Mouse (Mus musculus) T-helper 17 cell (primary cell): ENCODE measurements around the gene Dpp6.

Source experiments
- in situ Hi-C, 2 experiments: fragments of 300-600 bp; cut with MboI, MseI; formaldehyde crosslinking; loops; 1 replicate in 1 of 2; 2 replicates in 1 of 2; pipeline ENCODE4 v1.15.1; 2025; ENCODE audit warnings: high pct_unique_total_duplicates in 2 of 2

Dpp6 gene

DNA sequence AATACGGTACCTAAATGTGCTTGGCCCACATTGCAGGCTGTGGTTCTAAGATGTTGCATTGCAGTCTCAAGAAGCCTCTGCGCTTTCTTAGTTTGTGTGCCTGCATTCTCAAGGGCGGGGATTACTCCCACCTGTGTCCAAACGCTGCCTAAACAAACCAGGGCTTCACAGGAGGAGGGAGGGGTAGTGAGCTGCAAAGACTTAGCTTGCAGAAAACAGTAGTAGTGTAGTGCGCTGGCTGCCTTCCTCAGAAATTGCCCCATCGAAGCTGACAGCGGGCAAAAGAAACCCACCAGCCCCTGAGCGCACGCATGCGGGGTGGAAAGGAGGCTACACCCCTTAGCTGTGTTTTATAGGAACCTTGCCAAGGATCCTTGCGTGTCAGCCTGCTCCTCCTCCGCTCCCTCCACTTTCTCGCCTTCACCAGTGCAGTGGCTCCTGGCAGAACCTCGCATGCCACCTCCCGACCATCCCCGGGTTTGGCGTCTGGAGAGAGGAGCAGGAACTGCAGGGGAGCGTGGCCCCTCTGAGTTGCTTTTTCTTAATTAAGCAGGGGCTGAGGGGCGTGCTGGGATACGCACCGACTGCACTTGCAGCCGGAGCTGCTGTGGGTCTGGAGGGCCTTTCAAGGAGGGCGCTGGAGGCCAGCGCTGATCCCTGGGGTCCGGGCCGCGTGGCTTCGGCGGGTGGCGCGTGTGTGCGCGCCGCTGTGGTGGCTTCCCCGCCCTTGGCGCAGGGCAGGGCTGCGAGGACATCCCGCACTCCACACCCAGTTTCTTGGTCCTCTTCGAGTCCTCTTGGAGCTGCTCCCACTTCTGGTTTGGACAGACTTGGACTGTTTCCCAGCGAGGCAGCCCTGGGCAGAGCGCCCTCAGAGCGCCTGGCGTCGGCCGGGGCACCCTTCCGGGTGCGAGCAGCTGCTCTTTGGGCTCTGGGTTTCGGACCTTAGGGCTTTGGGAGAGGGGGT lies at the start of gene Dpp6:
Dpp6 (plus strand) TSS at position 229 of the 967 bp plus-strand sequence.
- in situ Hi-C loops, result no loop called here

DNA sequence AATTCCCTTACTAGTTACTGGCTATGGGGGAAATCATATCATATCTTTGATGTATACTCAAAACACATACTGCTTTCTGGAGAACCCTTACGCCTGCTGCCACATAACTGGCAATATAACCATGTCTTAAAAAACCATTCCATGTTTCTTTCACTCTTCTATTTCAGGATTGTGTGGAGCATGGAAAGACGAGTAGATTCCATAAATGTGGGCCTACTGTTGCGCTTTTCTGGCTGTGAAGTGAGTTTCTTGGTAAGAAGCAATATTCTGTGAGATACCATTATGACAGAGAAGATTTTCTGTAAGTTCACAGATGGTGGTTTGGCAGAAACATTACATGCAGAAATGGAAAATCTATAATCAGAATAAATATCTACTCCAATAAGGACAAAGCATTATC lies 33.0 kb upstream of the Dpp6 start:
- in situ Hi-C loops, result no loop called here

DNA sequence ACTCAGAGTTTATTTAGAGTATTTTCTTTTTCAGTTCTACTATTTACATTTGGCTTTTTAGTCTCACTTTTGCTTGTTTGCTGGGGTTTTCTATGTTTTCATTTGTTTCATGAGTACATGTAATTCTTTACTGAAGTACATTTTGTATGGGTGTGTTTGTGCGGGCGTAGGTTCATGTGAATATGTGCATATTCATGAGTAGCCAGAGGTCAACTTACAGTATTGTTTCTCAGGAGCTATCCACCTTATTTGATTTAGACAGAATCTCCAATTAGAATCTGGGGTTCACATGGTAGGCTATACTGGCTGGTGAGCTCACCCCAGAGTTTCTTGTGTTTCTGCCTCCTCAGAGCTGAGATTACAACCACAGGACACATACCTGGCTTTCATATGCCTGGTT lies 21.5 kb upstream of the Dpp6 start:
- in situ Hi-C loops, result no loop called here

DNA sequence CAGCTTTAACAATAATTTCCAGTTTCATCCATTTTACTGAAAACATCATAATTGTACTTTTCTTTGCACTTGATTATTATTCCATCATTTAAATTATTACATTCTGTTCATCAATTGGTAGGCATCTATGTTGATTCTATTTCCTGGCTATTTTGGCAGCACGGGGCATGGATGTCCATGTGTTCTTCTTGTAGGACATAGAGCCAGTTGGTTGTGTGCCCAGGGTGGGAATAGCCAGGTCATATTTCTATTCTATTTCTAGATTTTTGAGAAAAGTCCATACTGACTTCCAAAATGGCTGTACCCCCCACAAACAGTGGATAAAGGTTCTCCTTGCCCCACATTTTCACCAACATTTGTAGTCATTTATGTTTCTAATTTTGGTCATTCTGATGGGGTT lies 19.0 kb downstream of the Dpp6 start:
- in situ Hi-C loops, result no loop called here

DNA sequence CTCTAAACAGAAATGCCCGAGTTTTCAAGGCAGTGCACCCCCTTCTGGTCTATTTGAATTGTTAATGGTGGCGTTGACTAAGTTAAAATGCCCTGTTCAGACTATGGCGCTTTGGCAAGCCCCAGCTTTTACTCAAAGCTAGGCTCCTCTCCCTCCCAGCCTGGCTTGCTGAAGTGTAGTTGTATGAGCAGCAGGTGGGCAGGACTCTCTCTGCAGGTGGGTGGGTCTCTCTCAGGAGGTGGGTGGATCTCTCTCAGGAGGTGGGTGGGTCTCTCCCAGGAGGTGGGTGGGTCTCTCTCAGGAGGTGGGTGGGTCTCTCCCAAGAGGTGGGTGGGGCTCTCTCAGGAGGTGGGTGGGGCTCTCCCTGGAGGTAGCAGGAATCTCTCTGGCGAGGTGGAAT lies 24.1 kb downstream of the Dpp6 start:
- in situ Hi-C loops, result no loop called here

DNA sequence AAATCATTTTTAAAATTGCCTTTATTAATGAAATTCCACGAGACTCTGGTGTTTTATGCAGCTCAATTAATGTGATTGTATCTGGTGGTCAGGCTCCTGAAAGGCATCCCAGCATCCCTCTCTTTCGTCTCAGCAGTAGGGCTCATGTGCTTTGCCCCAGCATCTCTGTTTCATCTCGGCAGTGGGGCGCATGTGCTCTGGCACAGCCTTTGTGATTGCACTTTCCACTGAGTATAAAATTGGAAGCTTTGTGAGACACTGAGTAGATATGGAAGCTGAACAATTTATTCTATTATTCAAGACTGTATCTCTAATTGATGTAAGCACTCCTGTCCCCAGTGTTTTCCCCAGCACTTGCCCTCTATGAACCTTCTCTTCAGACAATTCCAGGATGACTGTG lies 37.7 kb downstream of the Dpp6 start:
- in situ Hi-C loops, result no loop called here

DNA sequence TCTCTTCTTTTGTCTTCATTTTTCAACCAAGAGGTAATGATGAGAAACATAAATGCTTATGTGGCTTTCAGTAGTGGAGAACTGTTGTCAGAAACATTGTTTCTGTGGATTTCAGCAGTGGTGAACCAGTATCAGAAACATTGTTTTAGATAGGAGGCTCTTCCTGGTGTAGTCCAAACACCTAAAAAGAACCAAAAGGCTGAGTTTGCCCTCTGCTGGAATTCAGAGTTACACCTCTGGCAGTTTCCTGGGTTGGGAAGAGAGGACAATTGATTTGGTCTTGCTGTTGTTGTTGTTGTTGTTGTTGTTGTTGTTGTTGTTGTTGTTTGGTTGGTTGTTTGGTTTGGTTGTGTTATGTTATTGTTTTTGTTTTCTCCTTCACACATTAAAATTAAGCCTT lies 58.4 kb downstream of the Dpp6 start:
- in situ Hi-C loops, result loop anchor here in 1 of 2 experiments (10.0 kb wide), 1 partner anchor 1629 kb away; no protein-coding TSS in a partner anchor

DNA sequence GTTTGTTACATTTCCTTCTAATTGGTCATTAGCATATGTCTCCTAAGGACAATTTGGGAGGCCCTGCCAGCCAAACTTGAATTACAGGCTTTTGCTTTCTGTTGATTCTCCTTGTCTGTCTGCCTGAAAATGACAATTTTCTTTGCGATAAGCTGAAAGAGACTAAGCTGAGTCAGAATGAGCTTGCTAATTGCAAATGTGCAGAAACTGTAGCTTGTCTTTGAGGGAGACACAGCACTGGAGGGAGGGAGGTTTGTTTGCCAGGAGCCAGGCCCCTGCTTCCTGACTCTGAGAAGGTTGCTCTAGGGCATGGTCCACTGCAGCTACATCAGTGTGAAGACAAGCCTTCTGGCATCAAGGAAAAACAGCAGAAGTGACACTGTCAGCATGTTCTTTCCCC lies 70.5 kb downstream of the Dpp6 start:
- in situ Hi-C loops, result no loop called here

DNA sequence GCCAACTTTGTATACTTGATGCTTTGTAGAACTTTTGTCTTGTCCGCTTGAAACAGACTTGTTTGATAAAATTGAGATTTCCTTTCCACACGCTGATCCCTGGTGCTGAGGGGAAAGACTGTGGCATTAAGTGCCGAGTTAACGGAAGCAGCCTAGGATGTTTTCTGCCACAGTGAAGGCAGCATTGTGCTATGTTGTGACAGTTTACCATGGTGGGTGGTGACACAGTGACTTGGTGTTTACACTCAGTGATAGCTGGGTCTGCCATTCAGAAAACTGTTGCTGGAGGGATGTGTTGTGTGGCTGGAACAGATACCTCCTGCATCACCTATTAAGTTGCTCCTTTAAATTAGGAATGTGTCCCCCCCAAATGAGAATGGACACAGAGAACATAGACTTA lies 71.1 kb downstream of the Dpp6 start:
- in situ Hi-C loops, result no loop called here

DNA sequence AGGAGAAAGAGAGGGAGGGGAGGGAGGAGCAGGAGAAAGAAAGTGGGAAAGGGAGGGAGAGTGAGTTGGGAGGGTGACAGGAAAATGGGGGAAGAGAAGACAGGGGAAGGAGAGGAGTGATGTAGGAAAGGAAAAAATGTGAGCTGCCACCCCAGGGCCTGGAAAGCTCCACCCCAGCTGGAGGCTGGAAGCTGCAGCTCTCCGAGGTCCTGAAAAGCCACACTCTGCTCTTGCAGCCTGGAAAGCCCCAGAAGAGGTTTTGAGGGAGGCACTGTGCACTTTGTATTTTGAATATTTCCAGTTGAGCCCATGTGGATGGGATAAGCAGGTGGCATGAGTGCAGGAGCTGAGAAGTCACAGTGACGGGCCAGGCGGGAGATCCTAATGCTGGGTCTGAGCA lies 77.3 kb downstream of the Dpp6 start:
- in situ Hi-C loops, result no loop called here

DNA sequence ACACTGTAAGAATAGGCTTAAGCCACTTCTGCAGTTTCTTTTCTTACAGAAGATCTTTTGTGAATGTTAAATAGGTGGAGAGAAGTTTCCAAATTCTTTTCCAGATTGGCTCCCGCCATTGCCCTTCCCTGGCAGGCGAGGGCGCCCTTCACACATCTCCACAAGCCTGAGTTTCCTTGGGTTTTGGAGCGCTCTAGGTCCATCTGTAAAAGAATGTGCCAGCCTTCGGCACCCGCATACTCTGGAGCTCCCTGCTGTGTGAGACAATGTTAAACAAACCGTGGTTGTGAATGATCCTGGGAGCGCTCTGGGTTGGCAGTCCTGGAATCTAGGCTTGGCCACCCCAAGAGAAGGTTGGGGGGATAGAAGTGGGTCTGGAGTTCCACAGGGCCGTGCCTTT lies 86.8 kb downstream of the Dpp6 start:
- in situ Hi-C loops, result no loop called here

DNA sequence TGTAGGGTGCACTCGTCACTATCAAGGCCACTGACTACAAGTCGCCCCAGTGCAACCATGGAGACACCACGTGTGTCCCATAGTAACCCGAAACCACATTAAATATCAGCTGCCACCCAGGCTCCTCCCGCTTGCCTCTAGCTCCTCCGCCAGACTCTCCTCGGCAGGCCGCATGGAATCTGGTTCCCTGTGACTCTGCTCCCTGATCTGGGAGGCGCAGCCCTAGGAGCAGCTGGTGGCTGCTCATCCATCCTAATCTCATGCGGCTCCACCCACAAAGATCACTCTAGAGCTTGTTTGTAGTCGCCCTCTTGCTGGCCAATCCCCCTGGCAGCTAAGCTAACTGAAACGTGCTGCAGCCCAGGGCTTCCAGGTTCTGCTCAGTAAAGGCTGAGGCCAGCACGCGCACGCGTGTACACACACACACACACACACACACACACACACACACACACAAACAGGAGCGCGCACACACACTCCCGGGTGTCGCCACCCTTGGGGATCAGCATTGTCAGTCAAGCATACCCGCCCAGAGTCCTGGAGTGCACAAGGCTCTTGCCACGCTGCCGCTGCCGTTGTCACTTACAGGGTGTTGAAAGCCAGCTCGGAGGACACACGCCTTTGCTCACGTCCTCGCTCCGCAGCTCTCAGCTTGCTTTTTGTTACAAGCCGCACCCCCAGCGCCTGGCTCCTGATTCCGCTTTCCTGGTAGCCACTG lies 87.5 kb downstream of the Dpp6 start:
- in situ Hi-C loops, result no loop called here

DNA sequence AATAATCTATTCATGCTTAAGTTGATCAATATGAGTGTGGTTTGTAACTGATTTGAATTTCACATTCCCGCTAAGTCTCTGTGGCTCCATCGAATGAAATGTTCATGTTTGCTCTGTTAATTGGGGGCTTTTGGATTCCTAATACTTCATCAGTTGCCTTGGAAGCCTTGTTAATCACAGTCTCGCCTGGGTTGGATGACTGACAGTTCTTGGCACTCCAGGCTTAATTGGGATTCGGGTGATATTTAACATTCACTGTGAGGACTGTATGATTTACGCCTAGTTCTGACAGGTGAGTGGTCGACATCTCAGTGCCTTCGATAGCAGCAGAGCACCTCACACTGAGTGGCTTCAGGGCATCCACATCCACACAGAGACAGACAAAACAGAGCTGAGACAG lies 90.1 kb downstream of the Dpp6 start:
- in situ Hi-C loops, result no loop called here

DNA sequence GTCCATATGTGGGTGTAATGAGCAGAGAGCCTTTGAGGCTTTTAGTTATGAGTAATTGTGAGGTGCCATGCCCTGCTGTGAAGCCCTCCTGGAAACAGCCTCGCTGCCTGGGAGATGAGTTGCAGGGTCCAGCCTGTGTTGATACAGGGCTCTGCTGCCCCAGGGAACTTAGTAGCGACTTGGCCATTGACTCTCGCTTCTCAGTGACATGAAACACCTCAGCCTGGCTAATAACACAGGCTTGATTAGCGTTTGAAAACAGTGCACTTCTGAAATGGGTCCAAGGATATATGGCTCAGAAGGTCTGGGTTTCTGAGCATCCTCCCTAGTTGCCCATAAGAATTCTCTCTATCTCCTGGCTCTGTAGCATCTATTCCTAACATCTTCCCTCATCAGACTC lies 91.6 kb downstream of the Dpp6 start:
- in situ Hi-C loops, result no loop called here

DNA sequence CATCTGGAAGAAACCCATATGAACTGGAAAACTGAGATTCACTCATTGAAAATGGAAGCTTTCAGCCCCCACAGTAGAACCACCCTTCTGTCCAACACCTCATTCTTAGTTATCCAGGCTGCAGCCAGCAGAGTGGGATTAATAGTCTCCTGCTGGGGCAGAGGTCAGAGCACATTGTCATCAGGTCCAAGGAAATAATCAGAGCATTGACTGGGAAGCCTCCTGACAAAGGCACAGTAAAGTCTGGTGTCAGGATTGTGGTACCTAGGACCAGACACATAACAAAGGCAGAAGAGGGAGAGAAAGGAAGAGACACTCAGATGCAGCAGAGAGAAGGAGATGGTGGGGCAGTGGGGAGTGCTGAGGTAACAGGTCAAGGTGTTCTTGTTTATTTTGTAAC lies 93.3 kb downstream of the Dpp6 start:
- in situ Hi-C loops, result loop anchor here in 1 of 2 experiments (10.0 kb wide), 1 partner anchor 974 kb away; no protein-coding TSS in a partner anchor

DNA sequence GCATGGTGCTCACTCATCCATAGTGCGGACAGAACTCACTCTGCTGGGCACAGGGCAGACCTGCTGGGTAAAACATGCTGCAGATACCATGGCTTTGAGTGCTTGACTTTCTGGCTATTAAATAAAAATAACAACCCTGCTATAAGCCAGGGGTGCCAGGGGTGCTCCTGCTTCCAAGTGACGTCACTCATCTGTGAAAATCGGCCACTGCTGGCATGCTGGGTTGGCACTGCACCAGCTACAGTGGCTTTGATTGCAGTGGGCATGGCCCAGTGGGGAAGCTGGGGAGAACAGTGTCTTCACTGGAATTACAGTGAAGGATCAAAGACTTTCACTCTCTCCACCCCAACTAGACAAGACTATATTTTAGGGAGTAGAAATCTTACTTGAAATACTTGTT lies 95.0 kb downstream of the Dpp6 start:
- in situ Hi-C loops, result loop anchor here in 1 of 2 experiments (10.0 kb wide), 1 partner anchor 973 kb away; no protein-coding TSS in a partner anchor

DNA sequence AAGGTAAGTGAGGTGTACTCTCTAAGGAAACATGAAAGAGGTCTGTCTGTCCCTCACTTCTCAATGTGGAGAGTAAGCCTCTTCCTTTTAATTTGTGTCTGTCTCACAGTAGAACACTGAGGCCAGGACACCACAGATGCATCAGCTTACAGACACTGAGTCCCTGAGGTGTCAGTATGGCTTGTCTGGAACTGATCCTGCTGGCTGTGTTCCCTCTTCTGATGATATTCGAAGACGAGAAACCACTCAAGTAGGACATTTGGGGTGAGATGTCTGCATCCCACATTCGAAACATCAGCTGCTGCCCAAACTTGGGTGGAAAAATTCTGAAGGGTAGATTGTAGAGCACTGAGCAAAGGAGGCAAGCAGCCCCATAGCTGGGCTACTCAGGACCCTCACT lies 101.8 kb downstream of the Dpp6 start:
- in situ Hi-C loops, result loop anchor here in 1 of 2 experiments (10.0 kb wide), 1 partner anchor 966 kb away; no protein-coding TSS in a partner anchor

DNA sequence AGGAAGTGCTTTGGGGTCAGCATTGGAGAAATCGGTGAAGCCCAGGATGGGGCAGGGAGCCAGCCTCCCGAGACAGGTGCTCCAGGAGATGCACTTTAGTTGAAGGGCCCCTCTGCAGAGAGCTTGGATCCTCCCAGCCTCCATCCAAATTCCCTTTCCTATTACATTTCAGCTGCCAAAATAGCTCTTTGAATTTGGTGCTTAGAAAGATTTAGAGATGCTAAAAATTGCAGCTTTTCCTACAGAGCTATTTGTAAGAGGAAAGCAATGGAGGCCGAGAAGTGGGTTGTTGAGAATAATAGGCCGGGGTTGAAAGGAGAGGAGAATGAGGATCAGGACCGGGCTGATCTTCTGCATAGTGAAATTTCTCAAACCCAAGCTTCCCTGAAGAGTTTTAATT lies 107.5 kb downstream of the Dpp6 start:
- in situ Hi-C loops, result no loop called here

DNA sequence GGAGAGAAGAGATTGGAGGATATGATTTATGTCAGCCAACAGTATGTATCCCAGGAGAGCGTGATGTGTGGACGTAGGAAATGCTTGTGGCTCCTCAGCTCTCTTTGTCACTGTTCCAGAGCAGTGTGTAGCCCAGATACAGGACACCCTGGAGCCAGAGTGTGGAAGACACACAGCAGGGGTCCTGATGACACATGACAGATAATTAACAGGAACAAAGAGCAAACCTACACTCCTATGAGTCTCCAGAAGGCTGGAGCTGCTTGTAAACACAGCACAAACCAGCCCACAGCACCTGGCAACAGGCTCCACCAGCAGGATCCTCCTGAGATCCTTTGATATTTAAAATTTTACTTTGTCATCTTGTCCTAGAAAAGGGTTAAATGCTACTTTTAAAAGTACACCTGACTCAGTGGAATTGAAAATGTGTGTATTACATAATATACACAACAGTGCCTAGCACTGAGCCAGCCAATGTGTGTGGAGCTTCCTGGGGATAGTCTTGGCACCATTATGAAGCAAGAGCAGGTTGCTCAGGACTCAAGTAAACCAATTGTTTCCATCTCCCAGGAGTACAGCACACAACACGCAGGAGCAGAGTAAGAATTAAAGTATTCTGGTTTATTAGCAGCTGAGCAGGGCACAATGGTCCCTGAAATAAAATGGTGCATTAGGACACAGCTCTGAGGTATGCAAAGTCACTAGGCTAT lies 115.6 kb downstream of the Dpp6 start:
- in situ Hi-C loops, result no loop called here

DNA sequence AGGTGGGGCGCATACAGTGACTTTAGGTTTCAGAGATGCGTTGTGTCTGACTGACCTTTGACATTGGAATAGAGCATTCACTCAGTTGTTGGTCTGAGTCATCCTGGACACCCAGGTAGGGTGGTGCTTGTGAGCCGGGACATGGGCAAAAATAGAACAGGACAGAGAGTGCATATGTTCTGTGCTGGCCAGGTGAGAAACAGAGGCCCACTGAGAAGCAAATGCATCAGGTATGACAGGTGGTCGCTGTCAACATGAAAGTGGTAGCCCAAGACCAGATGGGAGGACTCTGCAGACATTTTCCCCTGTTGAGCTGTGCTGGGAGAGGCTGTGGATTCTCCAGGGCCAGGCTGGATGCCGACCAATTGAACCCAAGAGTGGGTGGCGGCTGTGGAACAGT lies 117.9 kb downstream of the Dpp6 start:
- in situ Hi-C loops, result no loop called here

DNA sequence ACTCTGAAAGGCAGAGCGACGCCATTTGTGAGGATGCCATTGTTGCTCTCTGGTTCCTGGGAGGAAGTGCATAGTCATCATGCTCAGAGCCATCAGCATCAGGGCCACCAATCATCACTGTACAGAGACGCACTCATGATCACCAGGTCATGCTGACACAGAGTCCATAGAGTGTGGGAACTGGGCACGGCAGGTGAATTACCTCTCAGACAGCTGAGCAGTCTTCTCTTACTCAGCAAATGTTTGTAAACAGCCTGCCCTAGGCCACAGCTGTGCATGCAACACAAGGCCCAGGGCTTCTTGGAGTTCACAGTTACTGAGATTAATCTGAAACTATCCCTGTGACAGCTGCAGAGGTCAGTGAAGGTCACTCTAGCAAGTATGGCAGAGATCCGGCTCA lies 124.5 kb downstream of the Dpp6 start:
- in situ Hi-C loops, result no loop called here
